In the genomic region with DNA sequence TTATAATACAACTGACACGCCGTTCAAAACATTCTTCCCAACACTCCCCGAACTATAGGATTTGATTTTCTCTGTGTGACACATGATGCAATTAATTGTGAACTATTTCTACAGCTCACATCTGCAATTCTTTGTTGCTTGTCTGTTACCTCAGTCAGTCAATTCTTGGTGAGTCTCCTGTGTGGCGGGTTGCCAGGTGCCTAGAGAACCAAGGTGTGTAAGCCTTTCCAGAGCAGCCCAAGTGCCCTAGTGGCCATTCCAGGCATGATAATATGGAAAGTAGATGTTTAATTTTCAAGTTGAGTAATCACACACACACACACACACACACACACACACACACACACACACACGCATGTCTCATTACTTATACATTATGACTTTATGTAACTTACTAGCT, we compare ENCODE assay signal across 12 mouse cellular contexts.
DNase-seq lines count a peak whose midpoint lies in the region; ATAC-seq and TF ChIP-seq lines count a peak whose summit lies in the region.
"Had no signal": no experiment of that assay in that cellular context is flagged by ENCODE, and none has a peak within 500 bp of the region (broad histone marks: within the 10 kb centered on the region; RNA-seq: fewer than 3 reads in every experiment).

No protein-coding gene starts in this region.

- no peak overlapping the region for H3K27ac ChIP-seq in forebrain, embryonic 14.5 days (ENCODE audit: low read depth, low read length)
- H3K27ac ChIP-seq in forebrain, embryonic 13.5 days: no peak overlapping the region
- no peak overlapping the region for H3K27ac ChIP-seq in liver, embryonic 14.5 days
- H3K27ac ChIP-seq: forebrain, embryonic 12.5 days; limb, embryonic 13.5 days; neural tube, embryonic 13.5 days had no signal

- no peak for TF ChIP-seq EP300 in liver, embryonic 14.5 days (IDR thresholded peaks at IDR 0.05; ENCODE audit: low read depth)

- peak; percentile 20; the same call in 1 of the 2 replicates for TF ChIP-seq CTCF in liver, embryonic 14.5 days (IDR thresholded peaks at IDR 0.05; ENCODE audit: low read depth)
- TF ChIP-seq CTCF in brain, embryonic 14.5 days (IDR thresholded peaks at IDR 0.05; ENCODE audit: borderline replicate concordance, extremely low read depth, insufficient read depth, insufficient read length): 0 out of 2 replicates have a peak, but pooled peaks have one; percentile 4

- peak; percentile 12 for DNase-seq in forebrain, embryonic 14.5 days (ENCODE audit: low spot score)
- no peak for DNase-seq in liver, embryonic 14.5 days (ENCODE audit: low read depth in 3 of 3, low spot score in 3 of 3)
- DNase-seq in liver (no peak), ES-CJ7 (ENCODE audit: low read depth, low spot score) (peak; percentile 11)
- peak; percentile 18 for DNase-seq in brain, embryonic 14.5 days (ENCODE audit: low read depth)
- no peak for DNase-seq in spleen, postnatal 36 days (ENCODE audit: low spot score in 2 of 2)
- DNase-seq: gastrocnemius, postnatal 10 days had no signal

- H3K4me3 ChIP-seq in forebrain, embryonic 14.5 days (ENCODE audit: low read depth, low read length): no peak overlapping the region
- no peak overlapping the region for H3K4me3 ChIP-seq in forebrain, embryonic 13.5 days
- H3K4me3 ChIP-seq in liver, embryonic 14.5 days (ENCODE audit: insufficient read depth in 1 of 2, low read depth in 2 of 2, low read length in 2 of 2): no peak overlapping the region
- H3K4me3 ChIP-seq: forebrain, embryonic 12.5 days; left cerebral cortex, adult 2 months; limb, embryonic 13.5 days; neural tube, embryonic 13.5 days had no signal

- H3K27me3 ChIP-seq in forebrain, embryonic 14.5 days (replicated peaks; ENCODE audit: control insufficient read depth, insufficient read depth, low read length): no peaks in the 10 kb centered on the region
- H3K27me3 ChIP-seq in forebrain, embryonic 13.5 days: no peaks in the 10 kb centered on the region
- no peaks in the 10 kb centered on the region for H3K27me3 ChIP-seq in liver, embryonic 14.5 days (ENCODE audit: control insufficient read depth, insufficient read depth, low read length)
- H3K27me3 ChIP-seq: forebrain, embryonic 12.5 days; limb, embryonic 13.5 days; neural tube, embryonic 13.5 days had no signal

- no peaks in the 10 kb centered on the region for H3K9me3 ChIP-seq in forebrain, embryonic 14.5 days (replicated peaks; ENCODE audit: control insufficient read depth, low read length)
- no peaks in the 10 kb centered on the region; the same call in 1 of the 2 replicates for H3K9me3 ChIP-seq in forebrain, embryonic 13.5 days (replicated peaks)
- H3K9me3 ChIP-seq in liver, embryonic 14.5 days (ENCODE audit: control insufficient read depth, low read length): no peaks in the 10 kb centered on the region
- H3K9me3 ChIP-seq: limb, embryonic 13.5 days had no signal

- ATAC-seq in forebrain, embryonic 14.5 days: no peak
- no peak for ATAC-seq in forebrain, embryonic 13.5 days
- ATAC-seq in liver, embryonic 14.5 days (ENCODE audit: insufficient read depth): no peak

- H3K9ac ChIP-seq in forebrain, embryonic 14.5 days (ENCODE audit: low read length): no peak overlapping the region
- no peak overlapping the region for H3K9ac ChIP-seq in forebrain, embryonic 13.5 days
- H3K9ac ChIP-seq in liver, embryonic 14.5 days (replicated peaks): no peak overlapping the region
- H3K9ac ChIP-seq: forebrain, embryonic 12.5 days; limb, embryonic 13.5 days; neural tube, embryonic 13.5 days had no signal

- H3K4me1 ChIP-seq in forebrain, embryonic 14.5 days (ENCODE audit: control insufficient read depth, insufficient read depth, low read length): peaks cover 3% of the 10 kb centered on the region
- H3K4me1 ChIP-seq in forebrain, embryonic 13.5 days: peaks cover 14% of the 10 kb centered on the region
- peaks cover 0 to 5% of the 10 kb centered on the region in 2 experiments; a peak in 1 of 4 replicates for H3K4me1 ChIP-seq in liver, embryonic 14.5 days (replicated peaks; ENCODE audit: control insufficient read depth in 2 of 2, insufficient read depth in 2 of 2, low read length in 1 of 2)
- H3K4me1 ChIP-seq: limb, embryonic 13.5 days had no signal

- no peak for TF ChIP-seq POLR2A in brain, embryonic 14.5 days (IDR thresholded peaks at IDR 0.05; ENCODE audit: borderline replicate concordance, extremely low read depth, insufficient read depth, insufficient read length, poor library complexity, severe bottlenecking)

- 88% methylated on average over 5 of the region's 5 CpGs for WGBS in forebrain, embryonic 14.5 days
- WGBS in forebrain, embryonic 13.5 days: 90% methylated on average over 5 of the region's 5 CpGs
- 77% methylated on average over 5 of the region's 5 CpGs for WGBS in liver, embryonic 14.5 days (ENCODE audit: insufficient replicate concordance)

- H3K4me2 ChIP-seq in forebrain, embryonic 14.5 days (ENCODE audit: low read length): no peak overlapping the region
- no peak overlapping the region for H3K4me2 ChIP-seq in forebrain, embryonic 13.5 days
- no peak overlapping the region for H3K4me2 ChIP-seq in liver, embryonic 14.5 days (ENCODE audit: low read depth)
- H3K4me2 ChIP-seq: forebrain, embryonic 12.5 days; limb, embryonic 13.5 days; neural tube, embryonic 13.5 days had no signal

- H3K36me3 ChIP-seq in forebrain, embryonic 14.5 days (ENCODE audit: control insufficient read depth, insufficient read depth, low read length): no peaks in the 10 kb centered on the region
- H3K36me3 ChIP-seq in forebrain, embryonic 13.5 days (ENCODE audit: poor library complexity, severe bottlenecking): no peaks in the 10 kb centered on the region
- H3K36me3 ChIP-seq in liver, embryonic 14.5 days (replicated peaks; ENCODE audit: control insufficient read depth, insufficient read depth, low read depth): no peaks in the 10 kb centered on the region
- H3K36me3 ChIP-seq: forebrain, embryonic 12.5 days; neural tube, embryonic 13.5 days had no signal

Comparison
In these comparisons a context has a peak if more than half of its experiments do, and no peak if none do; other contexts are left out.
1. DNase-seq: peak in forebrain, embryonic 14.5 days (single experiment), ES-CJ7 (single experiment) and brain, embryonic 14.5 days (single experiment); none in liver, embryonic 14.5 days (0 of 3), liver (single experiment) and spleen, postnatal 36 days (0 of 2).